Mouse (Mus musculus): Measurements from ENCODE around the gene Cryba1. TPM values are rescaled to one million over a fixed set of nuclear protein-coding genes. Genes with fewer than 3 reads are reported as not detected.

Gene Cryba1
- polyA plus RNA-seq, 1 experiment from 2014 or later = not detected

DNA sequence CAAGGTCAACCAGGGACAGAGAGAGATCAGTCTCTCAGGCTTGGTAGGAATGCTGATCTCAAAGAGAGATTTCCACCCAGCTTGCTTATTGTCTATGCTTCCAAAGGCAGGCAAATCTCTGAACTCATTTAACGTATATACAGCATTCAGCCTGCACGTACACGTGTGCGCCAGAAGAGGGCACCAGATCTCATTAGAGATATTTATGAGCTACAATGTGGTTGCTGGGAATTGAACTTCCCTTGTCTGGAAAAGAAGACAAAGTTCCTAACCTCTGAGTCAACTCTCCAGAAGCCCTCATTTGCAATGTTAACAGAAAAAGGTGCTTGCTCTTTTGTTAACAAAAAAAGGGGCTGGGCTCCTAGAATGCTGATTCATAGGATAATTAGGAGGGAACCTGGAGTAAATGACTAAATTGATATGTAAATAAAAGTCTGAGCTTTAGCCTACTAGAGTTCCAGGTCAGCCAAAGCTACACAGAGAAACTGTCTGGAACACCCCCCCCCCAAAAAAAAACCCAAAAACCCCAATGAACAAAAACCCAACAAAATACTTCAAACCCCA is 51.6 kb downstream of the Cryba1 start:
- ATAC-seq (replicated peaks; ENCODE audit: low FRiP score) (no peak), DNase-seq (ENCODE audit: low spot score) (no peak)
- H3K36me3 ChIP-seq (ENCODE audit: control insufficient read depth, insufficient read depth, low read length) = no peaks in the 10 kb centered on the region
- no peak overlapping the region for H3K27ac ChIP-seq (ENCODE audit: low read depth, low read length)
- no peaks in the 10 kb centered on the region for H3K4me1 ChIP-seq (replicated peaks; ENCODE audit: control insufficient read depth, insufficient read depth, low read length)
- H3K9me3 ChIP-seq (ENCODE audit: control insufficient read depth, low read length) = no peaks in the 10 kb centered on the region
- H3K4me2 ChIP-seq = no peak overlapping the region
- 66% methylated on average over 4 of the region's 4 CpGs for WGBS
- no peak overlapping the region for H3K9ac ChIP-seq (ENCODE audit: low read depth, low read length)
- no peak overlapping the region for H3K4me3 ChIP-seq (ENCODE audit: low read depth, low read length)
- H3K27me3 ChIP-seq (replicated peaks; ENCODE audit: control insufficient read depth, insufficient read depth, low read length) = no peaks in the 10 kb centered on the region

DNA sequence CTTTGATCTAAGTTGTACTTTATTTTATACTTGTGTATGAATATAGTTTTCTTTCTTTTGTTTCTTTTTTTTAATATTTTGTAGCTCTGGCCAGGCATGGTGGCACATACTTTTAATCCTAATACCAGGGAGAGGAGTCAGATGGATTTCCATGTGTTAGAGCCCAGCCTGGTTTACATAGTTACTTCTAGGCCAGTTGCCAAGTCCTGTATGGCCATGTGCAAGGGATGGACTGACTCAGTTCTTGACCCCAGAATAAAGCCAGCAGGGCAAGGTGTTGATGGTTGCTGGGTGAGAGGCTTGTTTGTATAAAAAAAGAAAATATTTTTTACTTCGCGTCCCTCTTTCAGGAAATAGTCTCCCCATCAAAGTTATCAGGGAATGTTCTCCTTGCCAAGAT is 52.3 kb downstream of the Cryba1 start:
- WGBS = 94% methylated on average over 2 of the region's 2 CpGs
- no peak for DNase-seq (ENCODE audit: low spot score)
- Histone ChIP-seq H3K4me3 (ENCODE audit: low read depth, low read length) (no peak overlapping the region), H3K36me3 (ENCODE audit: control insufficient read depth, insufficient read depth, low read length) (no peaks in the 10 kb centered on the region), H3K27ac (ENCODE audit: low read depth, low read length) (no peak overlapping the region), H3K4me2 (no peak overlapping the region), H3K4me1 (replicated peaks; ENCODE audit: control insufficient read depth, insufficient read depth, low read length) (no peaks in the 10 kb centered on the region), H3K9me3 (ENCODE audit: control insufficient read depth, low read length) (no peaks in the 10 kb centered on the region), H3K9ac (ENCODE audit: low read depth, low read length) (no peak overlapping the region), H3K27me3 (replicated peaks; ENCODE audit: control insufficient read depth, insufficient read depth, low read length) (no peaks in the 10 kb centered on the region)
- ATAC-seq (replicated peaks; ENCODE audit: low FRiP score) = no peak

Other genes starting within 250 kb of the Cryba1 start
- 4.4 and 5.6 TPM in 2 replicates for gene Ankrd13b, start 235.6 kb downstream of the Cryba1 start, polyA plus RNA-seq (2014; fragmentation: Nextera tagmentation; extraction: Ambion mirVana)
- gene Git1, start 231.7 kb downstream of the Cryba1 start, polyA plus RNA-seq (2014; fragmentation: Nextera tagmentation; extraction: Ambion mirVana) = 10.1 and 14.1 TPM in 2 replicates
- 3.9 and 4.2 TPM in 2 replicates for gene Abhd15, start 210.2 kb downstream of the Cryba1 start, polyA plus RNA-seq (2014; fragmentation: Nextera tagmentation; extraction: Ambion mirVana)
- 16.2 and 17.9 TPM in 2 replicates for gene Trp53i13, start 209.3 kb downstream of the Cryba1 start, polyA plus RNA-seq (2014; fragmentation: Nextera tagmentation; extraction: Ambion mirVana)
- gene Gm10392, start 206.1 kb downstream of the Cryba1 start, polyA plus RNA-seq (2014; fragmentation: Nextera tagmentation; extraction: Ambion mirVana) = not detected in 2 replicates
- gene Taok1, start 117.5 kb downstream of the Cryba1 start, polyA plus RNA-seq (2014; fragmentation: Nextera tagmentation; extraction: Ambion mirVana) = 9.6 and 9.9 TPM in 2 replicates
- 4.6 and 5.3 TPM in 2 replicates for gene Nufip2, start 39.1 kb downstream of the Cryba1 start, polyA plus RNA-seq (2014; fragmentation: Nextera tagmentation; extraction: Ambion mirVana)
- 37.1 and 38.3 TPM in 2 replicates for gene Myo18a, start 38.0 kb upstream of the Cryba1 start, polyA plus RNA-seq (2014; fragmentation: Nextera tagmentation; extraction: Ambion mirVana)
- 1.5 and 2.0 TPM in 2 replicates for gene Gm10277, start 62.5 kb upstream of the Cryba1 start, polyA plus RNA-seq (2014; fragmentation: Nextera tagmentation; extraction: Ambion mirVana)
- gene Pipox, start 168.8 kb upstream of the Cryba1 start, polyA plus RNA-seq (2014; fragmentation: Nextera tagmentation; extraction: Ambion mirVana) = 6.9 and 7.2 TPM in 2 replicates
- gene Sez6, start 205.5 kb upstream of the Cryba1 start, polyA plus RNA-seq (2014; fragmentation: Nextera tagmentation; extraction: Ambion mirVana) = 0.36 TPM in 1 of 2 replicates, not detected in the other

All from liver, embryonic 11.5 days (tissue).